Mouse (Mus musculus) midbrain, embryonic 10.5 days (tissue): ENCODE measurements around the gene Tmem211. TPM values are rescaled to one million over a fixed set of nuclear protein-coding genes. Genes with fewer than 3 reads are reported as not detected.

Experiments
- DNase-seq: peaks from one replicate; pipeline ENCODE4 v3.0.0-alpha.2; 2017; ENCODE audit warnings: low spot score
- H3K27ac ChIP-seq: fragments of 300-500 bp; sonication (generic); replicated peaks from 2 replicates; pipeline ENCODE4 v1.5.1; 2016; ENCODE audit warnings: mild to moderate bottlenecking
- H3K27me3 ChIP-seq: fragments of 300-500 bp; sonication (generic); 2 replicates; pipeline ENCODE4 v1.6.1; 2016; ENCODE audit warnings: low read depth, mild to moderate bottlenecking; ENCODE audit not compliant: poor library complexity, severe bottlenecking
- H3K36me3 ChIP-seq: fragments of 300-500 bp; sonication (generic); 2 replicates; pipeline ENCODE4 v1.6.1; 2016; ENCODE audit warnings: mild to moderate bottlenecking, moderate library complexity
- H3K4me1 ChIP-seq: fragments of 300-500 bp; sonication (generic); 2 replicates; pipeline ENCODE4 v1.6.1; 2016
- H3K4me3 ChIP-seq: fragments of 300-500 bp; sonication (generic); 2 replicates; pipeline ENCODE4 v1.5.1; 2016; ENCODE audit warnings: mild to moderate bottlenecking, moderate library complexity
- H3K9me3 ChIP-seq: fragments of 300-500 bp; sonication (generic); replicated peaks from 2 replicates; pipeline ENCODE4 v1.6.1; 2016; ENCODE audit warnings: mild to moderate bottlenecking
- WGBS: fragments of 180-500 bp; shearing (Covaris S2); methylation state at CpG from one replicate; pipeline ENCODE4 v1.1.7; 2016; 5-methylcytosine and 5-hydroxymethylcytosine counted together
- polyA plus RNA-seq: library from polyadenylated mRNA; unstranded; fragments of >200 nt; fragmentation: Nextera tagmentation; extraction: Ambion mirVana; gene quantifications from 2 replicates; pipeline ENCODE4 v1.2.1, GENCODE M21; 2016

The Tmem211 gene
- polyA plus RNA-seq = 0.10 TPM in 1 of 2 replicates, not detected in the other

GRCm38 (mm10) chr5:113226632-113227102 is at the start of gene Tmem211:
Tmem211 (plus strand) TSS chr5:113226909.
- no peaks in the 10 kb centered on the region for H3K36me3 ChIP-seq
- no peaks in the 10 kb centered on the region for H3K9me3 ChIP-seq
- H3K27me3 ChIP-seq = no peaks in the 10 kb centered on the region
- under 1% methylated on average over 13 of the region's 13 CpGs for WGBS
- H3K4me3 ChIP-seq = peak within 1 kb of the TSS; percentile 43
- peaks cover 27% of the 10 kb centered on the region for H3K4me1 ChIP-seq
- peak; percentile 89 for DNase-seq
- H3K27ac ChIP-seq = peak within 1 kb of the TSS; percentile 82

GRCm38 (mm10) chr5:113179451-113179842 is 47.3 kb upstream of the Tmem211 start:
- Histone ChIP-seq H3K36me3 (peaks cover 32% of the 10 kb centered on the region), H3K4me3 (peak overlapping the region; percentile 53), H3K4me1 (peaks cover 33% of the 10 kb centered on the region), H3K27me3 (no peaks in the 10 kb centered on the region), H3K27ac (peak overlapping the region; percentile 87), H3K9me3 (no peaks in the 10 kb centered on the region)
- DNase-seq = no peak
- 3% methylated on average over 8 of the region's 9 CpGs for WGBS

GRCm38 (mm10) chr5:113179843-113180682 is 46.6 kb upstream of the Tmem211 start:
- peaks cover 33% of the 10 kb centered on the region for H3K36me3 ChIP-seq
- H3K27ac ChIP-seq = peak overlapping the region; percentile 87
- H3K4me1 ChIP-seq = peaks cover 32% of the 10 kb centered on the region
- H3K4me3 ChIP-seq = peak overlapping the region; percentile 53
- WGBS = 3% methylated on average over 28 of the region's 30 CpGs
- no peaks in the 10 kb centered on the region for H3K9me3 ChIP-seq
- peak; percentile 88 for DNase-seq
- H3K27me3 ChIP-seq = no peaks in the 10 kb centered on the region

GRCm38 (mm10) chr5:113180755-113181154 is 46.0 kb upstream of the Tmem211 start:
- Histone ChIP-seq H3K27me3 (no peaks in the 10 kb centered on the region), H3K4me3 (peak overlapping the region; percentile 53), H3K9me3 (no peaks in the 10 kb centered on the region), H3K36me3 (peaks cover 31% of the 10 kb centered on the region), H3K27ac (peak overlapping the region; percentile 87), H3K4me1 (peaks cover 29% of the 10 kb centered on the region)
- no peak for DNase-seq
- WGBS = 83% methylated on average over 15 of the region's 15 CpGs

GRCm38 (mm10) chr5:113181441-113181840 is 45.3 kb upstream of the Tmem211 start:
- Histone ChIP-seq H3K9me3 (no peaks in the 10 kb centered on the region), H3K4me3 (no peak overlapping the region), H3K4me1 (peaks cover 29% of the 10 kb centered on the region), H3K27ac (no peak overlapping the region), H3K27me3 (no peaks in the 10 kb centered on the region), H3K36me3 (peaks cover 33% of the 10 kb centered on the region)
- DNase-seq = no peak
- 45% methylated on average over 6 of the region's 6 CpGs for WGBS

GRCm38 (mm10) chr5:113190558-113190957 is 36.2 kb upstream of the Tmem211 start:
- 77% methylated on average over 14 of the region's 14 CpGs for WGBS
- no peak for DNase-seq
- no peak overlapping the region for H3K4me3 ChIP-seq
- H3K4me1 ChIP-seq = peaks cover 20% of the 10 kb centered on the region
- no peaks in the 10 kb centered on the region for H3K27me3 ChIP-seq
- H3K9me3 ChIP-seq = no peaks in the 10 kb centered on the region
- H3K27ac ChIP-seq = 0 out of 2 replicates have a peak overlapping the region, but pooled peaks have one; percentile 7
- H3K36me3 ChIP-seq = peaks cover 53% of the 10 kb centered on the region

- Histone ChIP-seq H3K36me3 (peaks cover 46% of the 10 kb centered on the region), H3K27me3 (no peaks in the 10 kb centered on the region), H3K4me1 (peaks cover 23% of the 10 kb centered on the region), H3K9me3 (no peaks in the 10 kb centered on the region), H3K27ac (peak overlapping the region; percentile 52; the same call in 1 of the 2 replicates), H3K4me3 (no peak overlapping the region)
- no peak for DNase-seq
- 78% methylated on average over 14 of the region's 14 CpGs for WGBS
Observed at GRCm38 (mm10) chr5:113191901-113192300, 34.8 kb upstream of the Tmem211 start.

GRCm38 (mm10) chr5:113193762-113194161 is 32.9 kb upstream of the Tmem211 start:
- H3K4me1 ChIP-seq = peaks cover 29% of the 10 kb centered on the region
- no peaks in the 10 kb centered on the region for H3K27me3 ChIP-seq
- H3K36me3 ChIP-seq = peaks cover 30% of the 10 kb centered on the region
- DNase-seq = no peak
- no peaks in the 10 kb centered on the region for H3K9me3 ChIP-seq
- H3K4me3 ChIP-seq = no peak overlapping the region
- peak overlapping the region; percentile 10; the same call in 1 of the 2 replicates for H3K27ac ChIP-seq
- 93% methylated on average over 18 of the region's 18 CpGs for WGBS

GRCm38 (mm10) chr5:113195451-113195850 is 31.3 kb upstream of the Tmem211 start:
- H3K27ac ChIP-seq = 0 out of 2 replicates have a peak overlapping the region, but pooled peaks have one; percentile 23
- H3K4me1 ChIP-seq = peaks cover 38% of the 10 kb centered on the region
- peaks cover 14% of the 10 kb centered on the region for H3K36me3 ChIP-seq
- no peaks in the 10 kb centered on the region for H3K9me3 ChIP-seq
- H3K27me3 ChIP-seq = no peaks in the 10 kb centered on the region
- H3K4me3 ChIP-seq = no peak overlapping the region
- DNase-seq = no peak
- WGBS = 92% methylated on average over 12 of the region's 12 CpGs

- Histone ChIP-seq H3K27me3 (no peaks in the 10 kb centered on the region), H3K9me3 (no peaks in the 10 kb centered on the region), H3K36me3 (peaks cover 10% of the 10 kb centered on the region), H3K4me1 (peaks cover 35% of the 10 kb centered on the region), H3K4me3 (no peak overlapping the region), H3K27ac (0 out of 2 replicates have a peak overlapping the region, but pooled peaks have one; percentile 23)
- no peak for DNase-seq
- WGBS = 93% methylated on average over 6 of the region's 6 CpGs
Observed at GRCm38 (mm10) chr5:113195907-113196306, 30.8 kb upstream of the Tmem211 start.

GRCm38 (mm10) chr5:113196916-113197794 is 29.6 kb upstream of the Tmem211 start:
- Histone ChIP-seq H3K27ac (peak overlapping the region; percentile 55), H3K27me3 (no peaks in the 10 kb centered on the region), H3K4me3 (no peak overlapping the region), H3K4me1 (peaks cover 25% of the 10 kb centered on the region), H3K36me3 (no peaks in the 10 kb centered on the region), H3K9me3 (no peaks in the 10 kb centered on the region)
- no peak for DNase-seq
- 76% methylated on average over 9 of the region's 9 CpGs for WGBS

- Histone ChIP-seq H3K9me3 (no peaks in the 10 kb centered on the region; the same call in 1 of the 2 replicates), H3K4me1 (peaks cover 21% of the 10 kb centered on the region), H3K27me3 (no peaks in the 10 kb centered on the region), H3K4me3 (no peak overlapping the region), H3K36me3 (no peaks in the 10 kb centered on the region), H3K27ac (peak overlapping the region; percentile 55)
- DNase-seq = no peak
- WGBS = 54% methylated on average over 8 of the region's 8 CpGs
Observed at GRCm38 (mm10) chr5:113199126-113199771, 27.5 kb upstream of the Tmem211 start.
